Mouse (Mus musculus): ENCODE results near the gene Tvp23a. TPM values are rescaled to one million over a fixed set of nuclear protein-coding genes. Genes with fewer than 3 reads are reported as not detected.
A peak's percentile ranks its signal among the peaks of the same experiment; 100 is the strongest.

Gene Tvp23a
- polyA plus RNA-seq, 1 experiment from 2014 or later: 14.3 TPM

DNA sequence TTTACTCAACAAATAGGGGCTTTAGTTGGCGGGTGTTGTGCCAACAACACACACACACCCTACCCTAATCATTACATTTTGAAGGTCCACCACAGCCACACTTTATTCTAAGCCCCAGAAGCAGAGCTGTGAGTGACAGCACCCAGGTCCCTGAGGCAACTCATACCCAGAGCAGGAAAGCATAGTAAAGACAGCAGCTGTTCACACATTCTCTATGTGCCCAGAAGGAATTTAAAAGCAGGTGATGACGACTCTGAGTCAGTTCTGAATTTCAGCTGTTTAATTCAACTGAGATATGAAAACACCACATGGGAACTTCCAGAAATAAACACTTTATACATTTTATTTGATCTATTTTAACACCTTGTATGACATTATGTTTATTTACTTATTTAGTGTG lies 67.6 kb downstream of the Tvp23a start:
- 65% methylated on average over 2 of the region's 2 CpGs for WGBS
- H3K36me3 ChIP-seq (ENCODE audit: insufficient read depth, low read length): no peaks in the 10 kb centered on the region
- peaks cover 10% of the 10 kb centered on the region; the same call in 1 of the 2 replicates for H3K4me1 ChIP-seq (ENCODE audit: insufficient read depth, low read length)
- H3K4me2 ChIP-seq (replicated peaks; ENCODE audit: low read depth, low read length): no peak overlapping the region
- no peaks in the 10 kb centered on the region for H3K27me3 ChIP-seq (ENCODE audit: insufficient read depth, low read length)
- no peak overlapping the region for H3K9ac ChIP-seq (replicated peaks; ENCODE audit: low read length)
- H3K4me3 ChIP-seq (ENCODE audit: low read length): no peak overlapping the region
- H3K27ac ChIP-seq (ENCODE audit: low read length): no peak overlapping the region
- no peak for ATAC-seq (ENCODE audit: low FRiP score, low TSS enrichment)
- H3K9me3 ChIP-seq (ENCODE audit: low read length): no peaks in the 10 kb centered on the region

DNA sequence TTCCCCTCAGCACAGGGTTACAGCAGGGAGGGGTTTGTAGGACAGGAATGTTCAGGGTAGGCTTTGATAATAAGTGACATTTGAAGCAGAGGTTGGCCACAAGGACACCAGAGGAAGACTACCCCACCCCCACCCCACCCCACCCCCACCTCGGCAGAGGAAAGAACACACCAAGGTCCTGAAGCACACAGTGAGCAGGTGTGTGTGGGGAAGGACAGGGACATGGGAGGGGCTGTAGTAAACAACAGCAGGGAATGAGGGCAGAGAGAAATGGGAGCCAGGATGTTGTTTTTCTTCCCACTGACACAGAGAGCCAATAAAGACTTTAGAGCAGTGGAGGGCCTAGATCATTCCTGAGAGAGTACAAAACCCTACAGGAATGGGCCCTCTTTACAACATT lies 69.9 kb downstream of the Tvp23a start:
- no peak for ATAC-seq (ENCODE audit: low FRiP score, low TSS enrichment)
- Histone ChIP-seq H3K27me3 (ENCODE audit: insufficient read depth, low read length) (no peaks in the 10 kb centered on the region), H3K9ac (replicated peaks; ENCODE audit: low read length) (no peak overlapping the region), H3K36me3 (ENCODE audit: insufficient read depth, low read length) (no peaks in the 10 kb centered on the region), H3K27ac (ENCODE audit: low read length) (no peak overlapping the region), H3K9me3 (ENCODE audit: low read length) (no peaks in the 10 kb centered on the region), H3K4me3 (ENCODE audit: low read length) (no peak overlapping the region), H3K4me1 (ENCODE audit: insufficient read depth, low read length) (peaks cover 10% of the 10 kb centered on the region; the same call in 1 of the 2 replicates), H3K4me2 (replicated peaks; ENCODE audit: low read depth, low read length) (no peak overlapping the region)
- WGBS: 0% methylated on average over 1 of the region's 1 CpGs

- 25% methylated on average over 13 of the region's 13 CpGs for WGBS
- Histone ChIP-seq H3K36me3 (ENCODE audit: insufficient read depth, low read length) (no peaks in the 10 kb centered on the region), H3K4me3 (ENCODE audit: low read length) (no peak overlapping the region), H3K9ac (replicated peaks; ENCODE audit: low read length) (peak overlapping the region; percentile 46; the same call in 1 of the 2 replicates), H3K27me3 (ENCODE audit: insufficient read depth, low read length) (no peaks in the 10 kb centered on the region), H3K27ac (ENCODE audit: low read length) (no peak overlapping the region), H3K9me3 (ENCODE audit: low read length) (no peaks in the 10 kb centered on the region), H3K4me1 (ENCODE audit: insufficient read depth, low read length) (peaks cover 20% of the 10 kb centered on the region), H3K4me2 (replicated peaks; ENCODE audit: low read depth, low read length) (peak overlapping the region; percentile 47)
- peak; percentile 67; the same call in 1 of the 2 replicates for ATAC-seq (ENCODE audit: low FRiP score, low TSS enrichment)
These were observed 72.7 kb downstream of the Tvp23a start for GRCm38 (mm10) chr16:10374254-10375011.

DNA sequence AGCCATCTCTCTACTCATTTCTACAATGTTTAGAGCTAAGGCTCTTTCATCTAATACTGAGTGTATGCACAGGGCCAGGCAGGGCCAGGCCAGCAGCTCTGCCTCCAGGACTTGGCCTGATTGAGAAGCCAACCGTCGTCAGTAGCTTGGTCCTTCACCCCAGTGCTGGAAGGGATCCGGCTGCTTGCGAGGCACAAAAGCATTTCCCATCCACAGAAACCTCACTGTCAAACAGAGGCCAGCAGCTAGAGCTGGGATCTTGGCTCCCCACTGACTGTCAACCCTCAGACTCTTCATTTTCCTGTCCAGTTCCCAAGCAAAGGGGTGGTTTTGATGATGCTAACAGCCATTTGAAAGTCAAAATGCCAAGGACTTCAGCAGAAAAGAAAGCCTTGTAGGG lies 74.8 kb downstream of the Tvp23a start:
- H3K4me1 ChIP-seq (ENCODE audit: insufficient read depth, low read length): peaks cover 20% of the 10 kb centered on the region
- H3K4me3 ChIP-seq (ENCODE audit: low read length): no peak overlapping the region
- no peak overlapping the region for H3K27ac ChIP-seq (ENCODE audit: low read length)
- no peaks in the 10 kb centered on the region for H3K9me3 ChIP-seq (ENCODE audit: low read length)
- 76% methylated on average over 4 of the region's 4 CpGs for WGBS
- H3K4me2 ChIP-seq (replicated peaks; ENCODE audit: low read depth, low read length): no peak overlapping the region
- no peaks in the 10 kb centered on the region for H3K27me3 ChIP-seq (ENCODE audit: insufficient read depth, low read length)
- no peak for ATAC-seq (ENCODE audit: low FRiP score, low TSS enrichment)
- no peaks in the 10 kb centered on the region for H3K36me3 ChIP-seq (ENCODE audit: insufficient read depth, low read length)
- H3K9ac ChIP-seq (replicated peaks; ENCODE audit: low read length): no peak overlapping the region

Other genes with a start within 250 kb of the Tvp23a start
- gene Emp2, start 133.4 kb downstream of the Tvp23a start, polyA plus RNA-seq (2015; fragmentation: Nextera tagmentation; extraction: Ambion mirVana): 24.6 and 28.7 TPM in 2 replicates
- gene Tekt5, start 51.9 kb downstream of the Tvp23a start, polyA plus RNA-seq (2015; fragmentation: Nextera tagmentation; extraction: Ambion mirVana): 0.70 and 0.87 TPM in 2 replicates
- 69.9 and 71.8 TPM in 2 replicates for gene Nubp1, start 35.4 kb downstream of the Tvp23a start, polyA plus RNA-seq (2015; fragmentation: Nextera tagmentation; extraction: Ambion mirVana)
- gene Ciita, start 32.7 kb upstream of the Tvp23a start, polyA plus RNA-seq (2015; fragmentation: Nextera tagmentation; extraction: Ambion mirVana): 0.80 TPM in 2 replicates
- 7.1 and 14.1 TPM in 2 replicates for gene Dexi, start 95.7 kb upstream of the Tvp23a start, polyA plus RNA-seq (2015; fragmentation: Nextera tagmentation; extraction: Ambion mirVana)
- gene Clec16a, start 98.0 kb upstream of the Tvp23a start, polyA plus RNA-seq (2015; fragmentation: Nextera tagmentation; extraction: Ambion mirVana): 32.1 and 35.6 TPM in 2 replicates

Data from kidney, embryonic 16.5 days (tissue).